Mouse (Mus musculus) ovary, postnatal 36 days (tissue): ENCODE data around the gene Apopt1.

Source experiments
- DNase-seq: peaks from one replicate; pipeline ENCODE4 v3.0.0; 2022; ENCODE audit warnings: low spot score, mixed read lengths

Apopt1 gene

DNA sequence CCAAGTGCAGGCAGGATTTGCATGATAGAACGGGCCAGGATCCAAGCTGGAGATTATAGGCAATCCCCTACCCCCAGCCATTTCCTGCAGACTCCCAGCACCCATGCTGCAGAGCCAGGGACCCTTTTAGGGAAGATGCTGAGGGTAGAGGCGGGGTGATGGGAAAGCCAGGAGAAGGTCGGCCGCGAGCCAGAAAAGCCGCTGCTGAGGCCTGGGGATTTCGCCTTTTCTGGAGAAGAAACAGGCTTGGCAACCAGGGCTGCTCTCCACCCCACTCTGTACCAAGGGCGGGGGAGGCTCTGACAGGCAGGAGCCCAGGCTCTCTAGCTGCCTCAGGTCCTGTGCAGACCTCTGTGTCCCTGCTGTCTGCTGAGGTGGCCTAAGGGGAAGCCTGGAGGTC is 31.8 kb upstream of the Apopt1 start:
- DNase-seq: no peak

DNA sequence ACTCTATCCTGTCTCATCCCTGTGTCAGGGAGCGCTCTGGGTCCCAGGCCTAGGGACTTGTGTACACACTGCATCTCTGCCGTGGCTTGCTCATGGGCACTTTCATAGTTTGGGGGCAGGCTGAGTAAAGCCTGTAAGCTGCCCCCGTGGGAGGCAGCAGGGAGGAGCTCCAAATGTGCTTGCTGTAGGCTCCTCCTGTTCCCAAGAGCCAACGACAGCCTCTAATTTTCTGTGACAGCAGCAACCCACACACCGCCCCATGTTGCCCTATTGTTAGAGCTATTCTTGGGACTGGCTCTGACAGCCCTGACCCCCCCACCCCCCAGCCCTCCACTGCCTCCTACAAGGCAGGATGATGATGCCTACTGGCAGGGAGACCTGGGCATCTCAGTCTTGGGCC is 31.1 kb upstream of the Apopt1 start:
- DNase-seq: no peak

DNA sequence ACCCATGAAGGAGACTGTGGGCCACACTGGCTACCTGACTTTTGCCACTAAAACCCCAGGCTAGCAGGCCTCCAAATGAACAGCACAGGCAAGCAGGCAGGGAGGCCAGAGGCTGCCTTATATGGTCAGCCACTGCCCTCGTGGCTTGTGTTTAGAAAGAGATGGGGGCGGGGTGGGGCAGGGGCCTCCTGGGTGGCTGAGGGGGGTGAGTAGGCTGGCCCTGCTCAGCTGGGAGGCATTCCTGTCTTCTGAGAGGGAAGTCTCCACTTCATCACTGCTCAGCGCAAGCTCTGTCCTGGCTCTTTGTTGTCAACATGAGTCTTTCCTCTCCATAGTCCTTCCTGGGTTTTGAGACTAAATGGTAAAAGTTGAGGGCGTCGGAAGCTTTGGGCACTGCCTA is 30.3 kb upstream of the Apopt1 start:
- no peak for DNase-seq

DNA sequence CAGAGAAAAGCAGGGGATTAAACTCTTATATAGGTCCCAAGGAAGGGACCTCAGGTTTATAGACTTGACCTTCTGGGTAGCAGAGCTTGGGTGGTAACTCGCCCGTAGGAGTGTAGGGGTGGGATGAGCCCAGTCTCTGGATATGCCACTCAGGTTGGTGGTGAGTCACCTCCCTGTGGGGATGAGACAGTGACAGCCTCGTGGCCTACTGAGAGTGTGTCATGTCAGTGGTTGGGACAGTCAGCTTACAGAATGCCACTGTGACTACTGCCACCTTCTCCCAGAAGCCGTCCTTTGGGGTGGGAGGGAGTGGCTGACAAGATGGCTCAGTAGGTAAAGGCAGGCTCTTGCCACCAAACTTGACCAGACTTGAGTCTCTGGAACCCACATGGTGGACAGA is 26.7 kb upstream of the Apopt1 start:
- DNase-seq: no peak

DNA sequence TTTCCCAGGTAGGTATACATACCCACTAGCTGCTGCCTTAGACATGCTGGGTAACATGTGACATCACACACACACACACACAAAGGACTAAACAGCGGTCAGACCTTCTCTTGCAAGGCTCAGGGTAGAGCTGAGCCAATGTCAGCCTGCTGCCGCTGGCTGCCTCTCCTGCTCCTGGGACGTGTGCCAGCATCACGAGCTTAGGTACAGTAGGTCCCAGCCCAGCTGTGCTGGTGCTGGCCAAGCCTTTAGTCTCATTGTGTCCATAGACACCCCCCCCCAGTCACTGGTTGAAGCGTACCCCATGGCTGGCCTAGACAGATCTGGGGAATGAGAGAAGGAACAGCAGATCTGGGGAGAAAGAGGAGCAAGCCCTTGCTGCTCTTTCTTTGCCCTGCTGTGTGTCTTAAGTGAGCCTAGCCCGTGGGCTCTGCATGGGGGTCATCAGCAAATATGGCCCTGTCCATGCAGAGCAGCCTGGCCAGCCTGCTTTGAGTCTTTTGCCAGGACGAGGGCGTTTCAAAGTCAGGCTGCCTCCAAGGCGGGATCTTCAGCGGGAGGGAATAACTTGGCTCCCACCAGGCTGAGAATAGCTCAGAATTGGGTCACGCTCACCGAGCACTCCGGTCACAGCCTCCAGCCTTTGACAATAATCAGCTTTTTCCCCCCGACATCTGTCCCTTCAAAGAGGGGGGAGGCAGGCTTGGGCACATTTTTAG is 25.6 kb upstream of the Apopt1 start:
- peak; percentile 73 for DNase-seq

DNA sequence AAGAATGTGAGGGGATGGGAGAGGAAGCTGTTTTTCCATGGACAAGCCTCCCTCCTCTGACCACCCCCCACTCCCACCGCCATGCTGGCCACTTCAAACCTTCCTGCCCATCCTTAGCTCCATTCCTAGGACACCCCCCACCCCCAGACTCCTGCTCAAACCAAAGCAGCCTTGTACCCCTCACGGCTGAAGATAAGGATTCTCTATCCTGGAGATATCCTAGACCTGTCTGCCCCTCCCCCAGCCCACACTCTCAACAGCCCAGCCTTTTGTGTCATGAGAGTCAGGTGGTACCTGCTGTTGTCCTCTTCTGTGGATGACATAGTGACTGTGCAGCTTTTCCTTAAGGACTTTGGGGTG is 25.0 kb upstream of the Apopt1 start:
- no peak for DNase-seq

DNA sequence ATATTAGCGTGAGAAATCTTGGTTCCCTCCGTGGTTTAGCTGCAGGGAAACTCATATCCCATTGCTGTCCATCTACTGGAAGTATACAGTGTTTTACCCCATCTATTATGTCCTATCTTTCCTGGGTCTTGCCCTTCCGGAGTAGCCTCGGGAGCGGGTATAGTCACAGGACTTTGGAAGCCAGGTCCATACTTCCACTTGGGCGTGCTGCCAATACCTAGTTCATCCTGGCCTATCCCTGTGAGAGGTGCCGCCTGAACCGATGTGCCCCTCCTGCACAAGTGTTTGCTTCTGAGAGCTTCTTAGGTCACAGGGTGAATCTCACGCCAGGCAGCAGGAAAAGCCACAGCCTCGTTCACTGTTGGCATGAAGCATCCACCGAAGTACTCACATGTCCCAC is 23.6 kb upstream of the Apopt1 start:
- DNase-seq: no peak

DNA sequence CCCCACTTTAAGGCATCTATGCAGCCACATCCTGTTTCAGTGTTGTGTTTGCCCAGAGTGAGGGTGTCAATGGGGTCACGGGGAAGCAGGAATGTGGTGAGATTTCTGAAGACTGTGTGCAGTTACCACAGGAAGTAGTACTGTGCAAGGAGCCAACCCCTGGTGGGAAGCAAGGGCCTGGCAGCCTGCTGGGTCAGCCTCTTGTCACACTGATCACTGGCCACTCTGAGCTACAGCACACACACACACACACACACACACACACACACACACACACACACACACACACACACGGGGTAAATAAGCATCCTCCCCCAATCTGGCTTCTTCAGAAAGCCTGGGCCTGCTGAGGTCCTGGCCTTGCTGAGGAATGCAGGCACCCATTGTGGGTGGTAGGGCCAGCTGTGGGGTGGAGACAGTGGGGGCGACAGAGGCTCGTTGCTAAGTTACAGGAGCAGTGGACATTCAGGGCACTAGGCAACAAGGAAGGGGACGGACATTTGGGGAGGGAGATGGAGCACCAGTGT is 21.7 kb upstream of the Apopt1 start:
- DNase-seq: no peak

DNA sequence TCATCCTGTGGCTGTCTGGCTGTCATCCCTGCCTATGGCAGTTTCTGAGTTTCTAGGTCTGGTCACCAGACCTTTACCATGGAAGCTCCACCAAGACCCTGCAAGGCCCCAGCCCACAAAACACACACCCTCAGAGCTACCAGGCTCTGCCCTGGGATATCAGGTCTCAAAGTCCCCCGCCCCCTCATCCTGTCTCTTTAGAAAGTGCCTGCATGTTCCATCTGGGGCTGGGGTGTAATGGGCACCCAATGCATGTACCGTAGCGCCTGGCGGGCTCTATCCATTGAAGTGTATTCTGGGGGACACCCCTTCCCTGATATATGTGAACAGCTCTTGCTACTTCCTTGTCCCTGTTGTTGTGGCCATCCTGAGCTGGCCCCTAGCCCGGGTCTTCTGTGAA is 20.2 kb upstream of the Apopt1 start:
- DNase-seq: no peak

DNA sequence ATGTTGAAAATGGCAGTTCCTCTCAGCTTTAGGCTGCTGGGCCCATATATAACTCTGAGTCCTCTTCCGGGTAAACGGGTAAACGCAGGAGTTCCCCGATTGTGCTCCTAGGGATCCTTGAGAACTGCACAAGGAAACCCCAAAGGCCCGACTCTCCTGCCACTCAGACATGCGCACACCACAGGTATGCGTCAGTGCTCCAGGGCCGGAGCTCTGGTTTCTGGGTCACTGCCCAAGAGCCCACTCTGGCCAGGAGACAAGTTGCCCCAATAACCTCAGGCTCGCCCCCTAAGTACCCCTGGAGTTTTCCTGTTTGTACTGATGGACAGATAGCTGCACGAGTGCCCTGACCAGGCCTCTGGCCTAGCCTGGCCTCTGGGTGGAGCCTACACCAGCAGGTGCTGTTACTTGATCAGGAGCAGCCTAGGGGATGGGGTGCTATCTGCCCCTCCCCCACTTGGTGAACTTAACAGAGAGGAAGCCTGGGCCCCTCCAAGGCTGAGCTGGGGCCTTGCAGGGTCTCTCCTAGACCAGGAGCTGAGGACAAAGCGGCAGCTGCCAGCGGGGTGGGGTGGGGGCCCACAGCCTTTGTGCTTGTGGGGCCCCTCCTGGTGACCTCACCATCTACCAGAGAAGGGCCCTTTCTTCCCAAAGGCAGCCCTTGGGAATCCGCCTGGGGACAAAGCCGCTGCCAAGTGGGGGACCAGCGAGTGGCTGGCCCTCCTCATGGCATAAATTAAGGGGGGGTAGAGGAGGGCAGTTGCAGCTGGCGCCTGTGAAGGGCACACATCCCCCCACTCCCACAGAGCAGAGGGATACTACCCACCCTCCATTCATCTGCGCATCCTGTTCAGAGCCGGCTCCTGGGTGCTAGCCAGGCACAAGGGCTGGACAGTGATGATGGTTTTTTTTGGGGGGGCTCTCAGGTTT is 19.5 kb upstream of the Apopt1 start:
- no peak for DNase-seq

DNA sequence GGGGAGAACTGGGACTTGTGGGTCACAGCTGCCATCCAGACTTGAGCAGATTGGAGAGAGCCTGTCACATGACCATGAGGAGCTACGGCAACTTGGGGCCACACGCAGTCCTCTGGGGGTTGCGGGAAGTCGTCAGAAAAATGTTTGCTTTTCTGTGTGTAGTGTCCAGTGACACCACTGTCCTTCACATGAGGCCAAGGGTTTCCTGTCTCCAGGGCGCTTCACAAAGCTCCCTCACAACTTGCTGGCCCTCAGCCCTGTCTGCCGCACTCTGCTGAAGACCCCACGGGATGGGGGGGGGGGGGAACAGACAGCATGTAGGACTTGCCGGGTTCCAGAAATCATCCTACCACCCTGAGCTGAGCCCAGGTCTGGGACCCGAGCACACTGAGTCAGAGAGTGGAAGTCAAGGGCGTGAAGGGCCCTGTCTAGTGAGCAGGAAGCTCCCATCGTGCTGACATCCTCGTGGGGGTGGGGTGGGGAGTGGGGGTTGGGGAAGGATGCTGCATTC is 18.7 kb upstream of the Apopt1 start:
- DNase-seq: no peak

DNA sequence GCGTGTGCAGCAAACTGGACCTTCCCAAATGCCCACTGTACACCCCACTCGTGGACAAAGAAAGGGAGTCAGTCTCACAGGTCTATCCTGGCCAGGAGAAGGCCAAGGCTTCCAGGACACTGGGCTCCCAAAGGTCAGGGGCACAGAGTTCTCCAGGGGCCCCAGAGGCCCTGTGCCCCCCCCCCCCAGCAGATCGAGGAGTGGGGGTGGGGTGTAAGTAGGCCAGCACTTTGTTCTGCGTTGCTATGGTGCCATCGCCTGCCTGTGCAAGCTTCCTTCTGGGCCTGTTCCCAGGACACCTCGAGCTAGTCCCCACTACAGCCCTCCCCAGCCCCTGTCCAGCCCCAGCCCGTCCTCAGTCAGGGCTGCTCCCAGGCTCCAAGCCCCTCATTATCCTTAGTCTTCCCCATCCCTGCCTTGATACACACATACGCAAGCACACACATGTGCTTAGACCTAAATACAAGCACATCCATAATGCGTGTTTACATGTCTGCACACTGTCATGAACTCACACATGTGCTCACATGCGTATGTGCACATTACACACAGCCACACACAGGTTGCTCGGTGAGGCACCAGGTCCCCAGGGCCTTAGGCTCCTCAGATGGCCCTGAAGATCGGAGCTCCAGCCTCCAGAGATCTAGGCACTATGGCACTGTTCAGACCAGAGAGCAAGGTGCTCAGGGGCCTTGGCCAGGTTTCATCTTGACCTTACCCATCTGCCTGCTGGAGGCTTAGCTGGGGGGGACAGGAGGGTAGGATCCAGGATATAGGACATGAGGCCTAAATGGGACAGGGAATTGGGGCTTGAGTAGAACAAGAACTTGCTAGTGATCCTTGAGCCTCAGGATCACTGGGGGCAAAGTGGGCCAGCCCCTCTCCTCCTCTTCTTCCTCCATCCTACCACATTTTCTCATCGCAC is 17.9 kb upstream of the Apopt1 start:
- no peak for DNase-seq

DNA sequence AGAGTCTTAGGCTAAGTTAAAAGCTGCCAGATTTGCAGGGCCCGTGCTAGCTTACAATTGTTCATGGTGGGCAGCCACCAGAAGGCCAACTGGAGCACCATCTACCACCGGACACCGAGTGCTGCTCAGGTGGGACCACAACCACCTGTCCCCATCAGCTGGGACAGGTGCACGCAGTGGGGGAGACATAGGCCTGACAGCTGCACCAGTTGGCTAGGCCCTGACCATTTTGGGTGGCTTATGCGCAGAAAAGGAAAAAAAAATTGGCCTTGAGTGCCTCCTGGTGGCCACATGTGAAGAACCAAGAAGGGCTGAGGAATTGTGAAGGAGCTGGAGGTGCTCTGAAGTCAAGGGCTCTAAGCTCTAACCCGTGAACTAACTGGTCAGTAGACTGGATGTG is 16.8 kb upstream of the Apopt1 start:
- DNase-seq: peak; percentile 57

DNA sequence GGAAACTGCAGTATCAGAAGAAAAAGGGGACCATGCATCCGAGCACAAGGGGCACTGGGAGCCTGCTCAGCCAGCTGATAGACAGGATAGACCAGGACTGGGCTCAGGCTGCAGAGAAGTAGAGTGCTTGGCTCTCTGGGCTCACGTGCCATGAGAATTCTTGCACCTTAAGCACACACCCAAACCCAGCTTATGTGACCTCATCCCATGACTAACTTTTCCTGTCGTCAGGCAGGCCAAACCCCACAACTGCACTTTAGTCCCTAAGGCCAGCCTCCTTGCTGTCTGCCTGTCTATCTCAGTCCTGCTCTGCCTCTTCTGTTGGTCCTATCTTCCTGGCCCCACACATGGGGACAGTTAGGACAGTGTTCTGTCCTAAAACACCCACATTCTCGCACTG is 15.4 kb upstream of the Apopt1 start:
- DNase-seq: no peak

DNA sequence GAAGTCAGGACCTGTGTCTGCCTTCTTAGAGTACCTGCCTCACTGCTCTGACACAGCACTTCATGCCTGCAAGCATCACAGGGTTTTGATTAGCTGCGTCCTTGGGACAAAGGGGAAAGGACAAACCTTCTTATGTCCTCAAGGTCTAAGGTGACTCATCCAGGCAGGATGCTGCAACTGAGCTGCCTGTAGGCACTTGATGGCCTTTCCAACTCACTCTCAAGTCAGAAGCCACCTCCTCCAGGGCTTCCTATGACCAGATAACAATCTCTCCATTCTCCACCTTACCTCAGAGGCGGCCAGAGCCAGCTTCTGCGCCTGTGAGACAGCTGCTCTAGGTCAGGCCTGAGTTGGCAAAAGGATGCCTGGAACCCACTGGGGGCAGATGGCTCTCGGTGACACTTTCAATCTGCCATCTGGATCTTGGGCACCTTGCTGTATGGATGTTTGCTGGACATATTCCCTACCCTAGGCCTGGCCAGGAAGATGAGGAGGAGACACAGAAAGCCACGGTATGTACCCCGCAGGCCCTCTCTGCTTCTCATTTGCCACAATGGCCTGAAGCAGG is 14.6 kb upstream of the Apopt1 start:
- DNase-seq: no peak

DNA sequence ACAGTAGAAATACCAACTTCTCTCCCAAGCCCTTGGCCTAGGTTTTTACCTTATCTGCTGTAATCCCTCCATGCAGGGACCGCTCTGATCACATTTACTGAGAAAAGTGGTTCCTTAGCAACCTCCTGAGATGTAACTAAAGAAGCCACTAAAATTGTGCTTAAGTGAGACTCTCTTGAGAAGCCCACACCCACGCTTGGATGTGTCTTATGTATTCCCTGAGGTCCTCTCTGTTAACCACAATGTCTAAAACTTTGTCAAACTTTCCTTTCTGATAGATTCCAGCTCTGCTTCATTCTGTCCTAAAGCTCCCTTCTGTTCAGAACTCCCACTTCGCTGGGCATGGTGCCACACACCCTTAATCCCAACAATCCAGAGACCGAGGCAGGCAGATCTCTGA is 13.5 kb upstream of the Apopt1 start:
- no peak for DNase-seq

DNA sequence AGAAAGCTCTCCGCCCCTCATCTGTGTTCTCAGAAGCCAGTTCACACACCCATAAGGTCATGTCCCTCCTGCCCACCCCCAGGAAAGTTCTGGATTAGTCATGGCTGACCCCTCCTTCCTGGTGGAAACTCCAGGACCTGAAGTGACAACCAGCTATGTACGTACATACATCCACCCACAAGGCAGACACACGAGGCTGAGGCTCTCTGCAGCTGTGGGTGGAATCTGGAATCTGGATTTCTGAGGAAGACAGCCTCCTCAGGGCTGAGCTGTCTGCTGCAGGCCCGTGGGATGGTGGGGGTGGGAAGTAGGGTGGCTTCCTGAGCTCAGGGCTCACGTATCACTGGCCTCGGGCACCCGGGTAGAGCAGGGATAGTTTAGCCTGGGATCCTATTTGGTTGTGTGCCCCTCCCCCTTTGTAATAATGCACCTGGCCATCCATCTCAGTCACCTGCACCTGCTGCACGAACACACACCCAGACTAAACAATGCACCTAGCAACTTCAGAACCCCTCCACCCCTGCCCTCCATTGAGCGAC is 12.1 kb upstream of the Apopt1 start:
- DNase-seq: no peak

DNA sequence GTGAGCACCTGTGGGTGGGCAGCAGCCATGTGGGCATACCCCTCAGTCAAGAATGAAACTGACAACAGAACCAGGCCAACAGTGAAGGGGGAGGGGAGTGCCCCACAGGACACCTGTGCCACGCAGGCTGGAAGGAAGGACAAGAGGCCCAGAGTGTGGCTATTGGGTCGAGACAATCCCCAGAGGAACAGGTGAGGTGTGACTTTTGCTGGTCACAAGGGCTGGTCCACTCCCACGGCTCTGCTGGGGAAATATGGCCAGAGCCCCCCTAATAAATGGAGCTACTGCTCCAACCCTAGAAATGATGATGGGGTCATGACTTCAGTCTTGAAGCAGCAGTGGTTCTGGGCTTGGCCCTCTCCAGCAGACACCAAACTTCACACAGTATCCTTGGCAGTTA is 9.8 kb upstream of the Apopt1 start:
- DNase-seq: no peak

DNA sequence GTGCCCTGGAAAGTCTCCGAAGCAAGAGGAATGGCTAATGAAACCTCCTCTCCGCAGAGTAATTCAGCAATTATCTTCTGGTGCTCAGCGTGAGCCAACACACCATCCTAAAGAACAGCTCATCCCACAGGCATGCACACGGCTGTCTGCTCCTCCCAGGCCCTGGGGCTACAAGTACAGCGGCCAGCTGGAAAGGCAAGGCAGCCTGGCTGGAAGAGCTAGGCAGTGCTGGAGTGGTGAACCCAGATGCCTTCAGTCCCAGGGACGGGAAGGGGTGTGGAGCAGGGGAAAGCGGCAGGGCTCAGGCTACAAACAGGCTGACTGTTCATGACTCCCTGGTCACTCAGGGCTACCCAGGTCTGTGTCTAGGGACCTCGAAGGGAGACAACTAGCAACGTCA is 8.5 kb upstream of the Apopt1 start:
- DNase-seq: peak; percentile 45

DNA sequence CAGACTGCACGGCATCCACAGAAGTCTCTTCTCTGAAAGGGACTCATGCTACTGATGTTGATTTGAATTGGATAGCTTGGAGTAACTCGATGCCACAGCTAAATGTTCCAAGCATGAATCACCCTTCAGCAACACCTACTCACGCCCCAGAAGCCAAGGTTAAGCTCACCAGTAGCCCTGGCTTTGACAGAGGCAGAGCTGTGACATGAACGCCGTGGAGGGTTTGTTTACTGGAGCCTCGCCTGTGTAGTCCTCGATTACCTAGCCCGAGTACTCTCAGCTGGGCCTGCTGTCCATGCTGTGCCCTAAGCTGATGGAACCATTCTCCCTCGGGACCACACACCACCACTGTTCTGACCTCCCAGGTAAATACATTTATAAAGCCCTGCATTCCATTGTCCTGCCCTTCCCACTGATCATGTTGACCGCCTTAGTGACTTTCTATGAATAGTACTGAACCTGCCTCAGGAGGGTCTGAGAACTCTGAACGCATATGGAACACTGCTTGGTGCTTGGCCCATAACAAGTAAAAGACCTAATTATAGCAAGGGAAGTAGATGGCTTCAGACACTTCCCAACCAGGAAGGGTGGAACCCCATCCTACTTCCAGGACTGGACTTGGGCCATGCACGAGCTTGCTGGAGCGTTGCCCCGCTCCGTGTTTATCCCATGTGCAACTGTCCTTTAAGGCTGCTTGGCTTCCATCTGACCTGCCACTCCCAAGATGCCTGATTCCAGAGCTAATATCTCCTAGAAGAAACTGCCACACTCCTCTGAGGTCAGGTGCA is 7.7 kb upstream of the Apopt1 start:
- DNase-seq: no peak

DNA sequence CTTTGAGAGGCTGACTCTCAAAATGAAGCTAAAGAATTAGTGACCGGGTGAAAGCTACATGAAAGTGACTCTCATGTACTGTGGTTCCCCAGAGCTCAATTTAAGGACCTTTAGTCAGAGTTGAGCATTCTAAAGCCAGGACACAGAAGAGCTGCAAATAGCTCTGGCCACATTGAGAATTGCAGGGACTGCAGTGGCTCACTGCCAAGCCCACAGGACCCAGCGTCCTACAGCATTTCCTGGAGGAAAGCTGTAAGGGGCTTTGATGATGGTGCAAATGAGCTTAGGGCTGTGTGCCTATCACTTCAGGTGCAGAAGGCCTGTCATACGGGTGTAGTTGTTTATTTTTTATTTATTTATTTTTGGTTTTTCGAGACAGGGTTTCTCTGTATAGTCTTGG is 4.9 kb upstream of the Apopt1 start:
- DNase-seq: no peak
